Mouse (Mus musculus): ENCODE measurements around the gene Fxyd7.

Gene Fxyd7

DNA sequence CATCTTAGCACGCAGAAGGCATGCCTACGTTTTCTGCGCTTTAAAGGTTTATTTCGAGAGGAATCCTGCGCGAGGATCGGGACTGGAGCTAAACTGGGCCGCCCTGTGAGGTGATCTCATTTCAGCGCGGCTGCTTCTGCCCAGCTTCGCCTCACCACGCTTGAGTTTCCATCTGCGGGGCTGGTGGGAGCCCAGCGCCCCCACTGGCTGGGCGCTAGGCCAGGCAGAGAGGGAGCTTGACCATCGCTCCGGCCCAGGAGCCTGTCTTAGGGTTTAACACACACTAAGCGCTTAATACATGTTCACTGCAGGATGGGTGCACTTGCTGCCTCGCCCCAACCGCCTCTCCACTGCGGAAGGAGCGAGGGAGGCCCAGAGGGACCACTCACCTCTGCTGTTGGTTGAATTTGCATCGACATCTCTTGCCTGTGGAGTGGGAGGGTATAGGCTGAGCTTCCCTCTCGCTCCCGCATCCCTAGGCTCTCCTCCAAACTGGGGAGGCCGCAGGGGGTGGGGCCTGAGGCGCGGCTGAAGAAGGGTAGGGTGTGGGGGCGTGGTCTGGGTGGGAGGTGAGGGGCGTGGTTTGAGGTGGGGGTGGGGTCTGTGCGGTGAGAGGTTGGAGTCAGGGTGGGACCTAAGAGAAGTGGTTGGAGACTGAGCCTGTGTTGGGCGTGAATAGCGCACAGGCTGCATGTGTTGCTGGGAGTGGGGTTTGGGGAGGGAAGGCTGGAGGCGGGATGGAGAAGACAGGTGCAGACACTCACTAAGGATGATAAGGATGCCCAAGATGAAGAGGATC lies 1.6 kb upstream of the Fxyd7 start:
- no peak for DNase-seq (ENCODE audit: low read depth in 1 of 2, low spot score in 2 of 2)

DNA sequence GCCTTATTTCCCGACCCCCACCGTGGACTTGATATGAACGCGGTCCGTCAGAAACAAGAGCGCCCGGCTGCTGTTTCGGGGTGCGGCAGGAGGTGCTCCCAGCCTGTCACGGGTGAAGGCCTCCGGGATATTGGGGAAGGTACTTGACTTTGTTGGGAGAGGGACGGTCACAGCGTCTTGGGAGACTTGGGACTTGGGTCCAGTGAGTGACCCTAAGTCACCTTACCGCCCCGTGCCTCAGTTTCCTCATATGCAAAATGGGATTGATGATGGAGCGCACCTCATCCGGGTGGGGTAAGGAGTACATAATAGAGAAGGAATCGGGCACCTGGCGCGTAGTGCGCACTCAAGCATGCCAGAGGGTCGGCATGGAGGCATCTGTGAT lies 976 bp upstream of the Fxyd7 start:
- no peak for DNase-seq (ENCODE audit: low read depth in 1 of 2, low spot score in 2 of 2)

DNA sequence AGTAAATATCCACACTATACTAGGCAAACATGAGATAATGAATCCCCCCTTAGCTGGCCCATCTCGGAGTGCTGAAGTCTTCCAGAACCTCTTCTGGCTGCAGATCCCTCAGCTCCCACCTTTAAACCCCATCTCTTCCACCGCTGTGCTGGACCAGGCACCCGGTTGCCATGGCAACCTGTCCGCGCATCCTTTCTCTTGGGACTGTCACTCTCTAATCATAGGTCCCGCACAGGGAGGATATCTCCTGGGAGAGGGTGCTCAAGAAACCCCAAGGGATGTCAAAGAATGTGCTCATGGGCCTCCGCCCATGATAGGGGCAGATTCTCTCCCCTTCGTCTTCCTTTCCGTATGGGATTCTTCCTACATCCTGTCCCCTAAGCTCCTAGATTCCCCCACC lies 346 bp downstream of the Fxyd7 start:
- DNase-seq (ENCODE audit: low read depth in 1 of 2, low spot score in 2 of 2) = no peak

DNA sequence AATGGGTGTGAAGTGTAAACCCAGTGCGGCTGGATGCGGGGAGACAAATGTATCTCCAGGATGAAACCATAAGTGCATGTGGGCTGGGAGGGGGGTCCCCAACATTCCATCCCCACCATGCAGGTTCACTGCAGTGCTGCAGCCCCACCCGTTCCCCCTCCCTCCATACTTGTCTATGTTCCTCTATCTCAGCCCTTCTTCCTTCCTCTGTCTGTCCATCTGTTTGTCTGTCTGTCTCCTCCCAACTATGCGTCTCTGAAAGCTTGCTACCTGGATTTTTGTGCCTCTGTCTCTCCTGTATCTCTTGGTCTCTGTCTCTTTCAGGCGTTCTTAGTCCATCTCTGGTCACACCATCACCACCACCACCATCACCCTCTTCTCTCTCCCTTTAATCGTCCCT lies 780 bp downstream of the Fxyd7 start:
- no peak for DNase-seq (ENCODE audit: low read depth in 1 of 2, low spot score in 2 of 2)

DNA sequence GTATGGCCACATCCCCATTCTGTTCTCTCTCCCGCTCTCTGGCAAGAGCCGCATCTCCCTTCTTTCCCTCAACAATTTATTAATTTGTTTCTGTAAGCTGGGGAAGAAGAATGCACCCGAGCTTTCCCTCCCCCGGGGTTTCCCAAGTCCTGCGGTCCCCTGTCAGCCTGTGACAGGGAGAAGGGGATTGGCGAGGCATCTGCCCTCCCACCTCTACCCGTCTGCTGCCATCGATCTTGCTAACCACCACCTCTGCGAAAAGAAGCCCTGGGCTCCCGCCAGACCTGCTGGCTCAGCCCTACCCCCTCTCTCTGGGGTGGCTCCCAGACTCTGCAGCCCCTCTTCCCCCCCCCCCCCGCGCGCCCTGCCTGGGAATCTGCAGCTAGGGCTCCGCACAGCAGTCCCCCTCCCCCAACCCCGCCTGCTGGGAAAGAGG lies 1.4 kb downstream of the Fxyd7 start:
- no peak for DNase-seq (ENCODE audit: low read depth in 1 of 2, low spot score in 2 of 2)

DNA sequence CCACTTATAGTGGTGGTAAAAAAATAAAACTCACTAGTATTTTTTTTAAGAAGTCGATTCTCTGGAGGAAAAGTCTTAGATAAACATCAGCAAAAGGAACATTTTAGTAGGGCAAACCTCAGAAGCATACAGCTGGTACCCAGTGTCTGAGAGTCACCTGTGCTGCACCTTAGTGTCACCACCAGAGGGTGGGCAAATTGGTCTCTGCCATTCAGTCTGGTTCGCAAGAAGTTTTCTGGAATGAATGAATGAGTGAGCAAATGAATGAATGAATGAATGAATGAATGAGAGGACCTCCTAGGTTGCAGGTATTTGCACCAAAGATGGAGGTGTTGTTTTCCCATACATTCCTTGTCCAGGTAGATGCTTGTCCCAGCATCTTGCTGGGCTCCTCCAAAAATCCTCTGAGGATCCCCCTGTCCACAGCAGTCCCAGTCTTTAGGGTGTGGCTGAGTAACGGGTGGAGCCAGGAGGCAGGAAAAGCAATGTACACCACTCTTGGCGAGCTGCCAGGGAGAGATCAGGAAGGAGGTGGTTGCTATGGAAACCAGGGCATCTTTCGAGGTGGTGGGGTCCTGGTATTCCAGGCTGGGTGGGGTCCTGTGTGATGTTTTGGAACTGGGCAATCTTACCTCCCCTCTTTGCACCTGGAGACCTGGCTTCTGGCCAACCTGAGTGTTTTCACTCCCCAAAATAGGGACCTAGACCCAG lies 2.0 kb downstream of the Fxyd7 start:
- no peak for DNase-seq (ENCODE audit: low read depth in 1 of 2, low spot score in 2 of 2)

DNA sequence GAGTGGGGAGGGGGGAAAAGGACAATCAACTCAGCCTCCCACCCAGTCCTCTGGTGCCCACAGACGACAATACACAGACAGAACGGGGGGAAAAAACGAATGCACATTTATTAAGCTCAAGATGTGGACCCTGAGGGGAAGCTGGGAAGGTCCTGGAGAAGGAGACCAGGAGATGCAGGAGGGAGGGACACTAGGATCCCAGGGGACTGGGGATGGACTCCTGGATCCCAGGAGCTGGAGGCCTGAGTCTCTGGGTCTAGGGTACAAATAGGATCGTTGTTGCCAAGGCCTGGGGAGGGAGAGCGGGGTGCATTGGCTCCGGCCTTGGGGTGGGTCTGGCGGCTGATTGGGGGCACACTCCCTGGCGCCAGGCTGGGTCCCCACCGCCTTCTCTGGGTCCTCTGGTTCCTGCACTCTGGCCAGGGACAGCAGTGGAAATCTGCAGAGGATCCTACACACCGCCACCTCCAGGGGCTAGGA lies 8.8 kb downstream of the Fxyd7 start, which contains the start of gene Fxyd5:
Gene Fxyd5, minus strand, starts transcription at position 51 of the 480 bp plus-strand sequence.
- no peak for DNase-seq (ENCODE audit: low read depth in 1 of 2, low spot score in 2 of 2)

DNA sequence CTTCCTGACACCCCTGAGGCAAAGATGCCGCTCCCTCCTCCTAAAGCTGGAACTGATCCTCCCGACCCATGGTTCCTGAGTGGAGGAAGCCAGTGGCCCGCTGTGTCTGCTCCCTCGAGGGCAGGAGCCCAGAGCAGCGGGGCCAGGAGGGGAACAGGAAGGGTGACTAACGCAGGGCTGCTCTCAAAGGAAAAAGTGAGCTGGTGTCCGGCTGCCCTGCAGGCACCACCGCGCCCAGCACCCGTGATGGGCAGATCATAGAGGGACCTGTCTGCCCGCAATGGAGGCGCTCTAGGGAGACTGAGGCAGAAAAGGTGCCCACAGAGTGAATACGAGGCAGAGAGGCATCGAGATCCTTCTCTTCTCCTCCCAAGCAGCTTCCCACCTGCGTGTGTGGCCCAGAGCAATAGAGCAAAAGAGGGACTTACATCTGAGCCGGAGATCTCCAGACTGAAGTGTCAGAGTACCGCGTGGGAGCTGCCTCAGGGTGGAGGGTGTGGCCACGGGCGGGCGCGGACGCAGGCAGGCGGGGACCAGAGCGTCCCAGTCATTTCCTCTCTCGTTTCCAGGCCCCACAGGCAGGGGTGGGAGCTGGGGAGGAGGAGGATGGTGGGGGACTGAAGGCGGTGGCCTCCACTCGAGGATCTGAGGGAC lies 9.5 kb downstream of the Fxyd7 start:
- peak; percentile 56 to 76 for DNase-seq (ENCODE audit: low read depth in 1 of 2, low spot score in 2 of 2)

DNA sequence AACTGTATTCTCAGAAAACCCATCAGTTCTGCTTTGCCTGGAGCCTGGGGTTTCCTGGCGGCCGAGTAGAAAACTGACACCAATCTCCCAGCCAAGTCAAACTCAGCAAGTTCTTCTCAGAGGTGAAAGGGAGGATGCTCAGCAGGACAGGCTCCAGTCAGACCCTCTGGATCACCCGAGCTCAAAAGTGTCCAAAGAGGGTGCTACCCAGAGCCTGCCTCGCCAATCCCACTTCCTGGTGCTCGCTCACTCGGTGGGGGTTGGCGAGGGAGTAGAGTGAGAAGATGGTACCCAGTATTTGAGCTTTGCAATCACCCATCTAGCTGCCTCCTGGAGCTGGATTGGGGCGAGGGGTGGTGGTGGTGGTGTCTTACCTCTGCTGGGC lies 10.3 kb downstream of the Fxyd7 start:
- no peak for DNase-seq (ENCODE audit: low read depth in 1 of 2, low spot score in 2 of 2)

DNA sequence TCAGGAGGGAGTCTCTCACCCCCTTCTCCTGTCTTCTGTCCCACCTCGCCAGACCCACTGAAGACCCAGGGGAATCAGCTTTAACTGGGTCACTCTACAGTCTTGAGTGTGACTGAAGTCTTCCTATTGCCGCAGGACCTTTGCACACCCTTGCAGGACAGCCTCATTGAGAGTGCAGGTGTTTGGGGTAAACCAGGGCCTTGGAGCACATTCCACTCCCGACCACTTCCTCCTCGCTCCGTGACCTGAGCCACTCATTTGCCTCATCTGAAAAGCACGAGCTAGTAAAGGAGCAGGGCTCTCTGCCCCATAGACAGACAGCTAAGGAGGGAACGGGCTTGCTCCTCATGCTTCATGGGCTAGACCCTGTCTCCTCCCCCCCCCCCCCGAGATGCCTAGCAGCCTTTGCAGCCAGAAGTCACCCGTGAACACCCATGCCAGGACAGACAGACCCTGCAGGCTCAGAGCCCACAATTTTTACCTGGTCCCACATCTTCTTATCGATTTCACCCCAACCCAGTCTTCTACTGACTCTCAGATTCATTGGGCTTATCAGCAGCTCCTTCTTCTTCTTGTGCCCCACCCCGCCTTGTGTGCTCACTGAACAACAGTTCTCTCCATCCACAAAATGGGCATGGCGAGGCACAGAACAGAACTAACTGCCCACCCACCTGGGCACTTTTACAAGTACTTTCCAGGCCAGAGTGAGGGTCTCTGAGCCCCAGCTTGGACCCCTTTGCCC lies 10.8 kb downstream of the Fxyd7 start:
- no peak for DNase-seq (ENCODE audit: low read depth in 1 of 2, low spot score in 2 of 2)

DNA sequence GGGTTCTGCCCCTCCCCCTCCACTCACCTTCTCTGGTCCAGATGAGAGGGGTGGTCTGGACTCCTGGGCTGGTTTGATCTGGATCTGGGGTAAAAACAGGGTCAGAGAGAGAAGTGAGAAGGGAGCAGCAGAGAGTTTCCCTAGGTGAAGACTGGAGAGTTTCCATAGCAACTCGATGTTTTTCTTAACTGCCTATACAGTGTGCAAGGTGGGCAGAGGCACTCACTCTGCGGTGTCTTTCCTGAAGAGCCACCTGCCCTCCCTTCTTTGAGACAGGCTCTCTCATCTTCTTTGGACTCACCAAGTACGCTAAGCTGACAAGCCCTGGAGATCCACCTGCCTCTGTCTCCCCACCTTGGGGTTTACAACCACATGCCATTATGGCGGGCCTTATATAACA lies 12.3 kb downstream of the Fxyd7 start:
- DNase-seq (ENCODE audit: low read depth in 1 of 2, low spot score in 2 of 2) = no peak

DNA sequence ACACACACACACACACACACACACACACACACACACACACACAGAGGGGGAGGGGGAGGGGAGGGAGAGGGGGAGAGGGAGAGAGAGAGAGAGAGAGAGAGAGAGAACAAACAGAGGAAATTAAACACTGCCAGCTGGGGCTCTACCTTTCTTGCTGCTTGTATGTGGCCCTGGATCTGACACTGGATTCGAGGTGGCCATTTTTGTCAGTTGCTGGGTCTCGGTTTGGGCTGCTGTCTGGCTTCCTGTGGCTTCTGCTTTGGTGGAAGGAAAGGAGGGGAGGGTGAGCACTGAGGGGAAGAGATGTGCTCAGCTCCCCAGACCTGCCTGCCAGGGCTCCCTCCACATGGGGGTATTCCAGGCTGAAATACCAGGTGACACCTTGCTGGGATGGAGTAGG lies 13.6 kb downstream of the Fxyd7 start:
- DNase-seq (ENCODE audit: low read depth in 1 of 2, low spot score in 2 of 2) = no peak

DNA sequence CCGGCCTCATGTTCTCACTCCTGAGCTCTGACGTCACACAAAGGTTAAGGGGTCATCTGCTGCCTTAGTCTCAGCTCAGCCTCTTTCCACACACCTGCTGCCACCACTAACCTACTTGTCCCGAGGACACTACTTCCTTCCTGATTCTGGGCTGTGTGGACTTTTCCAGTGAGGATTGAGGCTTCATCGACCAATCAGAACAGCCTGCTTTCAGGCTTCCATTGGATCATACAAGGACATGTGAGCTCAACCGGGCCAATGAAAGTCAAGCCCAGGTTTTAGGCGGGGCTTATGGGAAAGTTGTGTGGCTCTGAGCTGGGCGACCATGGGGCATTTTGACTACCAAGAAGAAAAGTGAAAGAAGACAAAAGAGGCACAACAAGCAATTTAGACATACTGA lies 14.3 kb downstream of the Fxyd7 start:
- peak in 1 of 2 experiments; percentile 44 for DNase-seq (ENCODE audit: low read depth in 1 of 2, low spot score in 2 of 2)

DNA sequence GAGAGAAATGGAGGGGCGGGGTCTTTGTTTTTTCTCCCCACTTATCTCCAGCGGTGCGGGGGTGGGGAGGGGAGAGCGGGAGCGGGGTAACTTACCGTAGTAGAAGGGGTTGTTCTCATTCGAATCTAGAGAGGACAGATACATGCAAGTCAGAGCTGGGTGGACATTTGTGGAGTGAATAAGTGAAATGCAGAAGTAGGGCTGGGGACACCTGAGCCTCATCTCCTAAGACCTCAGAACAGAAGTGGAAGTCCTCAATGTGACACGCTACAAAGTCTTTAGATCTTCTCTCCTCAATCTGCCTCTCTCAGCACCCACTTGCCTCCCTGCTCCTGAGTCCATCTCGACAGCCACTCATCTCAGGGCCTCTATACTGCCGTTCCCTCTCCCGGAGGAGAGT lies 16.0 kb downstream of the Fxyd7 start:
- no peak for DNase-seq (ENCODE audit: low read depth in 1 of 2, low spot score in 2 of 2)

DNA sequence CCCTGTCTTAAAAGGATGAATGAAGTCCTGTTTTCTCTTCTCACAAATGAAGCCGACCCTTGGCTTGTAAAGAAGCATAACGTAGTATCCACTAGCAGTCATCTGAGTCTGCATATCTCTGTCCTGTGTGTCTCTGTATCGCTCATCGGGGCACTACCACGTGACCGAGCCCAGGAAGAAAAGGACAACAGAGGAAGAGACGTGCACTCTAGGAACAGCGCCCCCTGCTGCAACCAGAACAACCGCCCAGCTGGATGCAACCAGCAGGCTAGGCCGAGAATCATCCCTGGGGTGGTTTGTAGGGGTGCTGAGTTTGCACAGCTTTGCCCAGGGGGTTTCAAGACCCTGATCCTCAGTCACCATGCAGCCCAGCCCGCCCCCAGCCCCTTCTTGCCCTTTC lies 16.5 kb downstream of the Fxyd7 start:
- no peak for DNase-seq (ENCODE audit: low read depth in 1 of 2, low spot score in 2 of 2)

DNA sequence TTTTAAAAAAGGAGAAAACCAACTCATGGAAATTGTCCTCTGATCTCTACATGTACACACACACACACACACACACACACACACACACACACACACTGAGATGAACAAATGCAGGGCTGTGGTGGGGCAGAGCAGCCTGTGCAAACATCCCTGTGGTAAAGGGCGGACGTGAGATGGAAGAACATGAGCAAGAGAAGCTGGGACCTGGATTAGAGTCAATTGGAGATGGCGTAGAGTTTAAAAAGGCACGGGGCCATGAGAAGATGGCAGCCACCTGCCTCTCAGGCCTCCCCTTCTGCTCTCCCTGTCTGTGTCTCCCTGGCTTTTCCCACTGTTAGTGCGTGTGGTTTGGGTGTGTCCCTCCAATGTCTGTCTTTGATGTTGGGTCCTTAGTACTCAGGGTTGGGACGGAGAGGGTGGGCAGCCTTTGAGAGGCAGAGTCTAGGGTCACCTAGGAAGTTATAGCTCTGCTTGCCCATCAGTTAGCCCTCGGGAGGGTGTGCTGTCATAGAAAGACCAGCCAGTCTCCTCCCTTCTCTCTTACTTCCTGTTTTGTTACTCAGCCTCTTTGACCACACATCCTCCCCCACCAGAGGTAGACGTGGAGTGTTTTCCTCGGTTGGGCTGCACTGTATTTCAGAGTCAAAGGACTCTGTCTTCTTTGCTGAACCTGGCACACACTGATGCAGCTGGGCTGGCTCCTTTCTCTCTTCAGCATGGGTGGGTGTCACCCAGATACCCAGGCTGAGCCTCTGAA lies 17.7 kb downstream of the Fxyd7 start:
- DNase-seq (ENCODE audit: low read depth in 1 of 2, low spot score in 2 of 2) = peak in 1 of 2 experiments; percentile 57

DNA sequence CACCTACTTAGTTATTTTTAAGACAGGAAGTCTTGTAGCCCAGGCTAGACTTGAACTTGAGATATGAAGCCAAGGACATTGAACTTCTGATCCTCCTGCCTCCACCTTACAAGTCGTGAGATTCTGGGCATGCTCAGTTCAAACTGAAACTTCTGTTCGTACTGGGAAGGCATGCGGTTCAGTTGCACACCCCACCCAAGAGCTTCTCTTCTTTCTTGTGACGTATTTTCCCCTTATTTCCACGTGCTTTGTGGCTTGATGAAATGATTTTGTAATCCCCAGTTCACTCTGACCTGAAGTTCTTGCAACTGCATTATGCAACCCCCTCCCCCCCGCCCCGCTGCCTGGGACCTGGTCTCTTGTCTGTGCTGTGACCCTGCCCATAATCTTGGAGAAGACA lies 19.5 kb downstream of the Fxyd7 start:
- no peak for DNase-seq (ENCODE audit: low read depth in 1 of 2, low spot score in 2 of 2)

DNA sequence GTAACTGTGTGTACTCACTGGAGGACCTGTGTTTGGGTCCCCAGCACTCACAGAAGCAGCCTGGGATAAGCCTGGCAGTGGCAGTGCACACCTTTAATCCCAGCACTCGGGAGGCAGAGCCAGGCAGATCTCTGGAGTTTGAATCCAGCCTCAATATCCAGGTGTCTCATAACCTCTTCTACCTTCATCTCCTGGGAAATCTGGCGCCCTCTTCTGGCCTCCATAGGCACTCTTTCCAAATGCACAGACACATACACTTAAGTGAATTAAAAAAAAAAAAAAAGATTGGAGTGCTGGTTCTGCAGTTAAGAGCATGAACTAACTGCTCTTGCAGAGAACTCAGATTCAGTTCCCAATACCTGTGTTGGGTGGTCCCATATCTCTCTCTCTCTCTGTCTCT lies 20.6 kb downstream of the Fxyd7 start:
- no peak for DNase-seq (ENCODE audit: low read depth in 1 of 2, low spot score in 2 of 2)

DNA sequence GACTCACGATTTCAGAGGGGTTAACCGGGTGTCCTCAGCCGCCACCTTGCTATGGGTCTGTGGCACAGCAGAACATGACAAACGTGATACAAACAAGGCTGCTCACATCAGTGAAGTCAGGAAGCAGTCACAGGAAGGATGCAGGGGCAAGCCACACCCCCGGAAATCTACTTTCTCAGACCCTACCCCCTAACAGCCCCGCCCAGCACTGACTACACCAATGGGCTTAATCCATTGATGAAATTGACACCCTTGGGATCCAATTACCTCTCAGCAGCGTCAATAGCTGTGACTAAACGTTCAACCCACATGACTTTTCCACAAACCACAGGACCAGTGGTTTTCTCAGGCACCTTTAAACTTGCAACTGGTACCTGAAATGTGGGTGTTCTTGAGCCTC lies 22.7 kb downstream of the Fxyd7 start:
- DNase-seq (ENCODE audit: low read depth in 1 of 2, low spot score in 2 of 2) = no peak

DNA sequence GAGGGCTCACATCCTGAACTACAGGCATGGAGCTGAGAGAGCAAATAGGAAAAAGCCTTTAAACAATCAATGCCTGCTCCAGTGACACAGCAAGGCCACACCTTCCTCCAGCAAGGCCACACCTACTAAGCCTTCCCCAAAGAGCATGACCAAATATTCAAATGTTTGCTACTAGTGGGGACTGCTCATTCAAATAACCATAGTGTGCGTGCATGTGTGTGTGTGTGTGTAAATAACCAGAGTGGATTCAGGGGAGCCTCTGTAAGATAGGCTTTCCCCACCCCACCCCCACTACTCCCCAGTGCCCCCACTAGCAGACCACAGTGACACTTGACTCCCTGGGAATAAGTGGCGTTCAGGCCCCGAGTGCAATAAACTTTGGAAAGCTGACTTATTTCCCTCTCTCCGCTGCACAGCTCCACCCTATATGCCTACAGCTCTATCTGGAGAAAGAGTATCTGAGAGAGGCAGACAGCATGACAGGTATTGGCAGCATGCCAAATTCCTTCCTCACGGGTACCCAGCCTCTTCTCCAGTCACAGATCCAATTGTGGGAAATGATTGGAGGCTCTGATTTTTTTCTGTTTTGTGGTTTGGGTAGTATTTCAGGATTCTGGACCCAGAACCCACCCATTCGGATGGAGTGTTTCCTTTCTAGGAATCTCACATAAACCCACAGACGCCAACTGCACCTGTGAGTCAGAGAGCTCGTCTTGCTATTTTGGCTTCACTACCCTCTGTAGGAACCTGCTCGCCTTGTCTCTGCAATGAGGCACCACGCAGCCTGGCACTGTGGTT lies 34.0 kb downstream of the Fxyd7 start:
- DNase-seq (ENCODE audit: low read depth in 1 of 2, low spot score in 2 of 2) = no peak
